Mouse (Mus musculus) skeletal muscle tissue, adult 2 months (tissue): ENCODE data around the gene Rps29.

Source experiments
- DNase-seq: peaks from one replicate; pipeline ENCODE4 v3.0.0-alpha.2; 2012; ENCODE audit warnings: low read depth, low spot score

The Rps29 gene

DNA sequence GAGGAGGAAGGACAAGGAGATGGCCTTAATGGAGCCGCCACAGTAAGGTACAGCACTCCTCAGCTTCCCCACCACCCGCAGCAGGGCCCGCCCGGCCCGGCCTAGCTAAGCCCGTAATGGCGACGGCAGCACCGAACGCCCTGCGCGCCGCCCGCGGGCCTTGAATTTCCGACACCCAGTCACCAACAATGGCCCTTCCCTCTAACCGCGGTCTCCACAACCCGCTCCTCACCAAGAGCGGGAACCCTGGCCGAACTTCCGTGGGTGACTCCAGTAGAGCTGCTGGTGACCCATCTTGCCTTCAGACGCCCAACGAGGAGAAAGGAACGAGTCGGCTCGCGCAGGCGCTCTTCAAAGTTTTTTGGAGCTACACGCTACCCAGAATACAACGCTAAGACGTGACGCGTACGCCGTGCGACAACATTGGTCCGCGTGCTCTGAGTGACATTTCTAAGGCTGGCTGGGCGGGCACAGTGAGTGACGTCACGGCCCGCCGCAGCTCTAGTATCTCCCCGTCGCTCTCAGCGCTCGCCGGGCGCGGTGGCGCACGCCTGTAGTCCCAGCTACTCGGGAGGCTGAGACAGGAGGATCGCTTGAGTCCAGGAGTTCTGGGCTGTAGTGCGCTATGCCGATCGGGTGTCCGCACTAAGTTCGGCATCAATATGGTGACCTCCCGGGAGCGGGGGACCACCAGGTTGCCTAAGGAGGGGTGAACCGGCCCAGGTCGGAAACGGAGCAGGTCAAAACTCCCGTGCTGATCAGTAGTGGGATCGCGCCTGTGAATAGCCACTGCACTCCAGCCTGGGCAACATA lies at the start of gene Rps29:
TSS of gene Rps29 (minus strand) at position 422 of the 813 bp plus-strand sequence.
- peak; percentile 100 for DNase-seq

DNA sequence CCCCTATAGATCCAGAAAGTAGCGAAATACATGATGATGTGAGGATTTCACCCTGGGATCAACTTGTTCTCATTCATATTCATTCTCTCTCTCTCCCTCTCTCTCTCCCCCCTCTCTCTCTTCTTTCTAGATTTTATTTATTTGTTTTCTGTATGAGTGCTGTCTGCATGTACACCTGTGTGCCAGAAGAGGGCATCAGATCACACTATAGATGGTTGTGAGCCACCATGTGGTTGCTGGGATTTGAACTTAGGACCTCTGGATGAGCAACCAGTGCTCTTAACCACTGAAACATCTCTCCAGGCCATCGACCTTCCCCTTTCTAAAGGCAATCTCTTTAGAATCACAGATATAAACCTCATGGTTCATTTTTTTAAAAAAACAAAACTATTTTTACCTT lies 49.5 kb upstream of the Rps29 start:
- DNase-seq, result no peak

DNA sequence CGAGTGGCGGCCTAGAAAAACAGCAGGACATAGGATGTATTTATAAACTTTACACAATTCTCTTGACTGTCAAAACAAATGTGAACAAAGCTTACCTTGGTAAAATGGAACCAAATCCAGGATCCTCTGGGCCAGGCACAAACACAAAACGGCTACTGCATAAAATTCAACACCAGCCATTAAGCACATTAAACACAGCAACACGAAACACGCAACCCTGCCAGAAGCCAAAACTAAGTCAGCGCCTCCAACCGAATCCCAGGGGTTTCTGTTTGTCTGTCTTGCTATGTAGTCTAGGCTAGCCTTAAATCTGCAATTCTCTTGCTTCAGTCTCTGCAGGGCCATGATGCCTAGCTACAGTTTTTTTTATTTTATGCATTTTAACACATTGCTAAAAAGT lies 48.9 kb upstream of the Rps29 start:
- no peak for DNase-seq

DNA sequence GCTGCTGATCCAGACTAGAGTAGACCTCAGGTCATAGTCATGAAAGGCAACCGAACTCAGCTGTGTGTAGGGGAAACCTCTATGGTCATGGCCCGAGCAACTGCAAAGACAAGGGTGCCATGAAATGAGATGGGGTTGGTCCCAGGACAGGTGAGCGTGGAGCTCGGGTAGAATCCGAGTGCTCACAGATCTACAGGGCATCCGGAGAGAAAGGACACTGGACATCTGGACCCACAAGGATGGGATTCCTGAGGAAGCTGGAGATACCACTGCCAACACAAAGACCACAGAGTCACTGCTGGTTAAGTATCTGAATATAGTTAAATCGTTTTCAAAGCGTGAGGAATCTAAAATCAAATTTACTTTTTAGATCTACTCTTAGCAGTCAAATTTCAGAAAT lies 48.4 kb upstream of the Rps29 start:
- DNase-seq, result no peak

DNA sequence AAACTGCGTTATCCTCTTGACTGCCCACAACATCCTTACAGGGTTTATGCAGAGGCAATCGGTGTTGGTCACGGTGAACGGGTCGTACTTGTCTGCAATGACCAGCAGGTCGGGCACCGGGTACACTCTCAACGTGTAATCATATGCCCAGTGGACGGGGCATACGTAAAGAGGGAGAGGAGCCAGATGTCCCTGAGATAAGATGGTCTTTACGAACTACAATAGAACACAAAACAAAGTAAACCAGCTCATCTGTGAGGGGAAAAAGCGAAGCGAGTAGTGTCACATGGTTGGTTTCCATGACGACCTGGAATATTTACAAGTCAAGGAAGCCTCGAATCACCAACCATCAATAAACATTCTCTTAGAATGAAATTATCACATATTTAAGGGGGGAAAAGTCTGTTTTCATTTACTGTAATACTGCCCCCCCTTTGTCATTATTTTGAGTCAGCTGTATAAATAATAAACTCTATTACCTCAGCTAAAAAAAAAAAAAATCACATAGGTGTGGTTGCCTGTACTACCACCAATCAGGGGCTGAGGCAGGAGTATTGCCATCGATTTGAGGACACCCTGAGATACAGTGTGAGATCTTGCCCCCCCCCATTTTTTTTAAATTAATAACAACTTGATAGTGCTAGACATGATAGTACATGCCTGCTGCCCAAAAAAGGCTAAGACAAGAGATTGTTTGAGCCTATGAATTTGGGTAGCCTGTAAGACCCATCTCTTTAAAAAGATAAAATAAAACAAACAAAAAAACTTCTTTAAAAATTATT lies 45.3 kb upstream of the Rps29 start, which contains the start of gene Gm49384:
TSS of gene Gm49384 (minus strand) at position 216 of the 782 bp plus-strand sequence.
- DNase-seq, result no peak

DNA sequence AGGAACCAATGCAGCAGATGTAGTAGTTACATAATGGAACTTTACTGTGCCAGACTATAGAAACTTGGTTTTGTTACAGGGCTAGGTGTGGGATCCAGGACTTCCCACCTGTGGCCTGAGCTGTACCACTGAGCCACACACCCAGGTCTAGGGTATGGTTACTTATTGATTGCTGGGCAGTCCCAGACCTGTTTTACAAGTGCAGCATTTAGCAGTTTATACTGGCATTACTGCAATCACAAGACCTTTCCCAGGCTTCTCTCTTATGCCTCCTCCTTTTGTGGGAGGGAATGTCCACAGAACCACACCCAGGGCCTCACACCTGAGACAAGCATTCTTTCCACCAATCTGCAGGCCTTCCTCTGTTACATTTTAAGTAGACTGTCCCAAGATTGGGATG lies 40.0 kb upstream of the Rps29 start:
- DNase-seq, result no peak

DNA sequence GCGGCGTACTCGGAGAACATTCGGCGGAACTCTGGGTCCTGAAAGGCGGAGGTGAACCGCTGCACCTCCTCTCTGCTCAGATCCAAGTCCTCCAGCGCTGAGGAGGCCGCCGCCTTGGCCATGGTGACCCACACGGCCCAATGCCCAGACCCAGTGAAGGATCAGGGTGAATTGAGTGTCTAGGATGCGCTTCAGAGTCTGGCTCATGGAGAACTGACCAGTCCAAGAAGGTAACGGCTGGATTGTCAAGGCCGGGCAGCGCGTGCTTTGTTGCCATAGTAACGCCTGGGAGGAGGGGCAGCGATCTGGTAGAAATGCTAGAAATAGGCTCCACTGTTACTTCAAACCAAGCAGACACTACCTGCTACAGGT lies 39.2 kb upstream of the Rps29 start, which contains the start of gene Dnaaf2:
TSS of gene Dnaaf2 (minus strand) at position 266 of the 372 bp plus-strand sequence.
- DNase-seq, result no peak

DNA sequence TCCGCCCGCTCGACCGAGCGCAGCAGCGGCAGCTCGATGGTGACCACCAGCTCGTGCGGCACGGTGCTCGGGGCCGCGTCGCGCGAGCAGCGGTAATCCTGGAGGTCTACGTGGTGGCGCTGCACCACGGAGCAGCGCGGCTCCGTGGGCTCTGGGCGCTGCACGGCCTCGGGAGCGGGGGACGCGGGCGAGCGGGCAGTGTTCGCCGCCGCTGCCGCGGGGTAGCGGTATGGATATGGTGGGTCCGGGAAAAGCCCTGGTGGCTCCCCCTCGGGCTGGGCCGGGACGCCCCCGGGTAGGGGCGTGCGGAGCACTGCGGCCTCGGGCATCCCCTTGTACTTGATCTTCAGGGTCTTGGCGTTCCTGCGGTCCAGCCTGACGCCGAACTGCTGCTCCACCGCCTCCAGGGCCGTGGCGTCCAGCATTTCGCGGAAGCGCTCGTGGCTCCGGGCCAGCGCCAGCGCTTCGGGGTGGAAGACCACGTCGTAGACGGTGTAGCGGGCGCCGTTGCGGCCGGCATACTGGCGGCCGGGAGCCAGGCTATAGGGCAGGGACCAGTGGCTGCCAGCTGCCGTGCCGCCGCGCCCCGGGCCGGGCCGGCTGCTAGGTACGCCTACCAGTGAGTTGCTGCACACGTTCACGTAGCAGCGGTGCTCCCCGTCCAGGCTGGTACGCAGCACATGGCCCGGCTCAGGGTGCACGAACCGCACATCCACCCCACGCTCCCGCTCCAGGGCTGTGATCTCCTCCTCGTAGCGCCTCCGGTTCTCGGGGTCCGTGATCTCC lies 38.6 kb upstream of the Rps29 start:
- peak; percentile 18 for DNase-seq

DNA sequence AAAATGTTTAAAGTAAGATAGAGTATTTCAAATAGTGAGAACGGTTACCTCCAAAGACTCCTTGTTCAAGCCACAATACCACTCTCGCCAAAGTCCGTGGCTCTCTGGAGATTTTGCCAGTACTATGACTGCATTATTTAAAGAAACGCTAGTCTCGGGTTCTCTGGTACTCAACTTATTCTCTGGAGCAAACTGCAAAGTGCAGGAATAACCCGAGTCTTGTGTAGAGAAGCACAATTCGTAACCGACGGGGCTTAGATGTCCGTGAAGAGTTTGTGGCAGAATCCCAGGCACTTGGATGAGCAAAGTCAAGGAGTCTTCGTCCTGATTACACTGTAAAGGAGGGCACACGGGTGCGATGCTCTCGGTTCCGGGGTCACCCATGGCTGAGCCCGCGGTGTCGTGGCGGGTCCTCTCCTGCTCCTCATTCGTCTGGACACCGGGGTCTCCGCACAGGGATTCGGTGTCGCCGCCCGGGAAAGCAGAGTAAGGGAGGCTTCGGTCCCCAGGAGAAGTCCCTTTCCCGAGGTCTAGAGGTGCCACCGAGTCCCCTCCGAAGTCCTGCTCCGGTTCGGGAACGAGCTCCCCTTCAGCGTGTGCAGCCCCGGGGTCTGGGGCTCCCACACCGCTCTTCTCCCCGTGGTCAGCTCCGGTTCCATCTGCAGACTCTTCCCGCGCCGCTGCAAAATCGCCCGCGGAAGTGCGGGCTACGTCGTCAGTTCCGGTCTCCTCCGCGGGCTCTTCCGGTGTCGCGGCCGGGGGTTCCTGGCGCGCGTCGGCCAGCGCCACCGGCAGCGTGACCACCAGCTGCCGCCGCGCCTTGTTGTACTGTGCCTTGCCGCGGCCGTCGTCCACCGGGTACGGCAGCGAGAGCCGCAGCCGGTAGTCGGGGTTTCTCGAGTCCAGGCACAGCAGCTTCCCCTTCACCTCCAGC lies 37.7 kb upstream of the Rps29 start, which contains the start of gene Gm49383:
TSS of gene Gm49383 (minus strand) at position 661 of the 934 bp plus-strand sequence.
- DNase-seq, result peak; percentile 54

DNA sequence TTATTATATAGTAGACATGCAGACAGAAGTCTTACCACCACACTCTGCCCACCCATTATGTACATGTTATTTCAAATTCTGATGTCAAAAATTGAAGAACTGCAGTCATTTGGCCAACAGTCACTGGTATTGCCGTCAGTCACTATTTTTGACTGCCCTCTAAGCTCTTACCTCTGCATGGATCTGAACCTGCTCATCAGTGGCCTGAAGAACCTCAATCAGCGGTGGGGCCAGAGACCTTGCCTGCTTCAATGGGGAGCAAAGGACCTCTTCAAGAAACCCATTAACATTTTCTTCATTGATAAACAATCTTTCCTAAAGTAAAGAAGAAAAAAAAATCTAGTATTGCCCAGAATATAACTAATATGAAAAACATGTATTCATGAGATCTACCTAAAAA lies 33.7 kb upstream of the Rps29 start:
- no peak for DNase-seq

DNA sequence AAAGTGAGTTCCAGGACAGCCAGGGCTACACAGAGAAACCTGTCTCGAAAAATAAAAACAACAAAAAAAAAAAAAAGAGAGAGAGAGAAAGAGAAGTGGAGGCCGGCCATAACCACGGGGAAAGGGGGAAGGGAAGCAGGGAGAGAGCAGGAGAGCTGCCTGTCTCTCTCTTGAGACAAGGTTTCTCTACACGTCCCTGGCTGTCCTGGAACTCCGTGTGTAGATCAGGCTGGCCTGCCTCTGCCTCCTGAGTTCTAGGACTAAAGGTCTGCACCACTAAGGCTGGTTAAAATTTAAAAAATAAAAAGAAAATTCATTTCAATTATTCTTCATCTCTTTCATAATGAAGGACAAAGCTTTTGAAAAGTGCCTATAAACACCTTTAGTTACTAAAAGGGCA lies 32.4 kb upstream of the Rps29 start:
- no peak for DNase-seq

DNA sequence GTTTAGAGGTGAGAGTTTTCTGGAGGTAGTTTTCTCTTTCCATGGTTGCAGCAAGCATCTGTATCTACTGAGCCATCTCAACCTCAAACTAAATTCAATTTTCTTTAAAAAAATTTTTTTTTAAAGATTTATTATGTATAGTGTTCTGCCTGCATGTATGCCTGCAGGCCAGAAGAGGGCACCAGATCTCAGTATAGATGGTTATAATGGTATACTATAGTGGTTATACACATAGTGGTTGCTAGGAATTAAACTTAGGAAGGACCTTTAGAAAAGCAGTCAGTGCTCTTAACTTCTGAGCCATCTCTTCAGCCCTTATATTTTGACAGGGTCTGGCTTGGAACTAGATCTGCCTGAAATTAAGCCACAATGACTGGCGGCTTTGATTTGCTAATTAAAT lies 31.5 kb upstream of the Rps29 start:
- no peak for DNase-seq

DNA sequence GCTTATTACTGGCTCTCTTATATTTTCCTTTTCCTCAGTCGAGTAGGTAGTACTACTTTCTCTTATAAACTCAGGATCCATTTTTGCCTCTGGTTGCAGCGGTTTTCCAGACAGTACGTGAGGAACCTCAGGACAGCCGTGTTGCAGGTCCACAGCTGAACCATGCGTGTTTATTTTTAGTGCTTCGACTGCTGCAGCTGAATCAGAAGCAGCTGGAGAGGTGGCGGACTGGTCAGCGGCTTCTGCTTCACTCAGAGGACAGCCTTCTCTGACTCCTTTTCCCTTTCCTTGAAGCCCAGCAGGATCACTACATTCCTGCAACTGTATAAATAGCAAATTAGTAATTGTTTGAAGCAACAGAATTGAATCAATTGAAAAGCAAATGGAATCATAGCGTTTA lies 31.1 kb upstream of the Rps29 start:
- DNase-seq, result no peak

DNA sequence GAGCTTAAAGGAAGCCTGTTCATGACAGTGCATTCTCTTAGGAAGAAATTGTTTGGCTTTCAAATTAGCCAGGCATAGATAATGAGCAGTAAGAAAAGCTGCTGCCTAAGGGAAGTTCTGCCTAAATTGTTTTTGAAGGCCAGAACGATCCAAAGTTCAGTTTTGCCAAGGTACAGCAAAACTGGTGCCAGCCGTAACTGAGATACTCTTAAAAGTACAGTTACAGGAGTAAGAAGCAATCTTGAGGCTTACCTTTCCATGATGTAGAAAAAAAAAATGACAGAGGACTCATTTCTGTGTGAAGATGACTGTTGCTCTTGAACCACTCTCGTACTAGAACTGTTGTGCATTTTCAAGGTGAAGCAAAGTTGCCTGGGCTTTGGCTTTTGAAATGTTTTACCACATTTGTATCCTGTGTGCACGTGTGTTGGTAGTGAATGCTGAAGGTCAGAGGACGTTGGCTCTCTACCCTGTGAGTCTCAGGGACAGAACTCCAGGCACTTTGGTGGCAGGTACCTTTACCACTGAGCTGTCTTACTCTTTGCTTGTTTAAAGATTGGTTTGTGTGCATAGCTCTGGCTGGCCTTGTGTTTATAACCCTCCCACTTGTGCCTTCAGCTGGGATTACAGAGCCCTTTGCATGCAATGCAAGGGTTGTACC lies 28.0 kb upstream of the Rps29 start:
- DNase-seq, result no peak

DNA sequence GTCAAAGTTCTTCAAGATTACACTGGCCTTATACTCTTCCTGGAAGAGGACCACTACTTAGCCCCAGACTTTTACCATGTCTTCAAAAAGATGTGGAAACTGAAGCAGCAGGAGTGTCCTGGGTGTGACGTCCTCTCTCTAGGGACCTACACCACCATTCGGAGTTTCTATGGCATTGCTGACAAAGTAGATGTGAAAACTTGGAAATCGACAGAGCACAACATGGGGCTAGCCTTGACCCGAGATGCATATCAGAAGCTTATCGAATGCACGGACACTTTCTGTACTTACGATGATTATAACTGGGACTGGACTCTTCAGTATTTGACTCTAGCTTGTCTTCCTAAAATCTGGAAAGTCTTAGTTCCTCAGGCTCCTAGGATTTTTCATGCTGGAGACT lies 26.4 kb upstream of the Rps29 start:
- no peak for DNase-seq

DNA sequence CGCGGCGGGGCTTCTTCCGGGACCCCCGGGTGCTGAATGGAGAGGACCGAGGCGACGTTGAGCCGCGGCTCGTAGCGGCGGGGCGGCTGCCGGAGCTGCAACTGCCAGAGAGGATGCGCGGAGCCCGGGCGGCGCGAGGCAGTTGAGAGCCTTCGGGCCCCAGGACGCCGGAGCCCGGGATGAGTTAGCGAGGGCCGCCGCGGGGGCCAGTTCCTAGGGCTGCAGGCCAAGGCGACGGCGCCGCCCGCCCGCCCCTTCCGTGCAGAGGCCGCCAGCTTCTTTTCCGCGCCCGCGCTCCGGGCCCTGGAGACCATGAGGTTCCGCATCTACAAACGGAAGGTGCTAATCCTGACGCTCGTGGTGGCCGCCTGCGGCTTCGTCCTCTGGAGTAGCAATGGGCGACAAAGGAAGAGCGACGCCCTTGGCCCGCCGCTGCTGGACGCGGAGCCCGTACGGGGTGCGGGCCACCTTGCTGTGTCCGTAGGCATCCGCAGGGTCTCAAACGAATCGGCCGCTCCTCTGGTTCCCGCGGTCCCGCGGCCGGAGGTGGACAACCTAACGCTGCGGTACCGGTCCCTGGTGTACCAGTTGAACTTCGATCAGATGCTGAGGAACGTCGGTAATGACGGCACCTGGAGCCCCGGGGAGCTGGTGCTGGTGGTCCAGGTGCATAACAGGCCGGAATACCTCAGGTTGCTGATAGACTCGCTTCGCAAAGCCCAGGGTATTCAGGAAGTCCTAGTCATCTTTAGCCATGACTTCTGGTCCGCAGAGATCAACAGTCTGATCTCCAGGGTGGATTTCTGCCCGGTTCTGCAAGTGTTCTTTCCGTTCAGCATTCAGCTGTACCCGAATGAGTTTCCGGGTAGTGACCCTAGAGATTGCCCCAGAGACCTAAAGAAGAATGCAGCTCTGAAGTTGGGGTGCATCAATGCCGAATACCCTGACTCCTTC lies 25.6 kb upstream of the Rps29 start:
- DNase-seq, result peak; percentile 25

DNA sequence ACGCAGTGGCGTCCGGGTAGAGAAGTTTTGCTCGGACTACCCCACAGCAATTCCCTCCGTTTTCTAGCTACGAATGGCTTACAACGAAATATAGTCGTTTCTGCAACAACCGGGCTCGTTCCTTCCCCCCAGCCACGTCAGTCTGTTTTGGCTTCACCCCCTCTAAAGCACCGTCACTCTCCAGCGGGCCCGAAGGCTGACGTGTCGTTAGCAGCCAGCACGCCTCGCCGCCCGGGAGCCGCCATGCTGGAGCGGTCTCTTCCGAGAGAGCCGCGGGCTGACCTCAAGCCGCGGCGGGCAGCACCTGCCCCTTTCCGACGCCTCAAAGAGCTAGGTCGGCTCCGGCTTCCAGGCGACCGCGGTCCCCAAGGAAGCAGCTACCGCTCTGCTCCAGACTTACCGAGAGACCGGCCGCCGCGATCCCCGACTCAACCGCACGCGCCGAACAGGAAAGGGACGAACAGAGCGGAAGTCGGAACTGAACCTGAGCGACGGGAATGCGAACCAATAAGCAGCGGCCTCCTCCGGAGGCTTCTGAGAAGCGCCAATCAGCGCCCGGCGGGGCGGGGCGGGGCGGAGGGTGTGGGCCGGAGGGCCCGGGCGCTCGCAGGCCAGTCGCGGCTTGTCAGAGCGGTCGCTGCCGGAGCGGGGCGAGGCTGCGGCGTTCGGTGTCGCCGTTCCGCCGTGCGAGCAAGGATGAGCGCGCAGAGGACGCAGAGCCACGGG lies 24.8 kb upstream of the Rps29 start, which contains the start of the genes Rpl36al and Mgat2:
TSS of gene Rpl36al (minus strand) at position 501 of the 726 bp plus-strand sequence.
TSS of gene Mgat2 (plus strand) at position 575 of the 726 bp plus-strand sequence.
- peak; percentile 97 for DNase-seq

DNA sequence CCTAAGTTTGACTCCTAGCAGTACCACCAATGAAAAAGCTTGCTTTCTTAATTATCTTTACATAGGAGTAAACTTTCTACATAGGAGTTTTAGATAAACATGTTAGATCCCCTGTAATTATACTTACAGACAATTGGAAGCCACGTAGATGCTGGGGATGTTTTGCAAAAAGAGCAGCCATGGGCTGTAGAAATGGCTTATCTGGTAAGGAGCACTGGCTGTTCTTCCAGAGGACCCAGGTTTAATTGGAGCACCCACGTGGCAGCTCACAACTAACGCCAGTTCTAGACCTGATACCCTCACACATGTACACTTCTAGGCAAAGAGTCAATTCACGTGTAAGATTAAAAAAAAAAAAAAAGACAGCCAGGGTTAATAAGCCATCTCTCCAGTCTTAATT lies 22.8 kb upstream of the Rps29 start:
- DNase-seq, result no peak
